Mouse (Mus musculus) forebrain, embryonic 15.5 days (tissue): Measurements from ENCODE around the gene Atp8b5. TPM values are rescaled to one million over a fixed set of nuclear protein-coding genes. Genes with fewer than 3 reads are reported as not detected.

Experiments used
- ATAC-seq: fragments of 200-750 bp; cut with Nextera tagmentation; replicated peaks from 2 replicates; pipeline ENCODE4 v1.8.0; 2017; ENCODE audit warnings: mild to moderate bottlenecking, moderate TSS enrichment, moderate library complexity
- H3K27ac ChIP-seq: fragments of 300-500 bp; sonication (generic); replicated peaks from 2 replicates; pipeline ENCODE4 v1.5.1; 2015; ENCODE audit warnings: mild to moderate bottlenecking, inconsistent platforms
- H3K27me3 ChIP-seq: fragments of 300-500 bp; sonication (generic); 2 replicates; pipeline ENCODE4 v1.6.1; 2015; ENCODE audit warnings: inconsistent platforms
- H3K36me3 ChIP-seq: fragments of 300-500 bp; sonication (generic); 2 replicates; pipeline ENCODE4 v1.6.1; 2015; ENCODE audit warnings: mild to moderate bottlenecking, inconsistent platforms
- H3K4me1 ChIP-seq: fragments of 300-500 bp; sonication (generic); 2 replicates; pipeline ENCODE4 v1.6.1; 2015; ENCODE audit warnings: inconsistent platforms
- H3K4me2 ChIP-seq: fragments of 300-500 bp; sonication (generic); replicated peaks from 2 replicates; pipeline ENCODE4 v1.6.1; 2015; ENCODE audit warnings: mild to moderate bottlenecking, inconsistent platforms
- H3K4me3 ChIP-seq: fragments of 300-500 bp; sonication (generic); 2 replicates; pipeline ENCODE4 v1.5.1; 2015; ENCODE audit warnings: mild to moderate bottlenecking, inconsistent platforms
- H3K9ac ChIP-seq: fragments of 300-500 bp; sonication (generic); replicated peaks from 2 replicates; pipeline ENCODE4 v1.6.1; 2015; ENCODE audit warnings: mild to moderate bottlenecking, inconsistent platforms
- H3K9me3 ChIP-seq: fragments of 300-500 bp; sonication (generic); 2 replicates; pipeline ENCODE4 v1.6.1; 2016; ENCODE audit warnings: inconsistent platforms
- WGBS: fragments of 180-500 bp; shearing (Covaris S2); methylation state at CpG from one replicate; pipeline ENCODE4 v1.1.7; 2015; ENCODE audit warnings: mixed read lengths; 5-methylcytosine and 5-hydroxymethylcytosine counted together
- polyA plus RNA-seq: library from polyadenylated mRNA; unstranded; fragments of >200 nt; fragmentation: Nextera tagmentation; extraction: Ambion mirVana; gene quantifications from 2 replicates; pipeline ENCODE4 v1.2.1, GENCODE M21; 2015

The Atp8b5 gene
- polyA plus RNA-seq, 1 experiment from 2014 or later: 0.98 TPM

- no peaks in the 10 kb centered on the region for H3K27me3 ChIP-seq
- no peak overlapping the region for H3K27ac ChIP-seq
- WGBS: 47% methylated on average over 2 of the region's 2 CpGs
Observed at GRCm38 (mm10) chr4:43334771-43335170, 67.8 kb downstream of the Atp8b5 start.

GRCm38 (mm10) chr4:43336176-43336575 is 69.2 kb downstream of the Atp8b5 start:
- Histone ChIP-seq H3K4me3 (no peak overlapping the region), H3K4me1 (no peaks in the 10 kb centered on the region), H3K4me2 (no peak overlapping the region), H3K9ac (no peak overlapping the region), H3K9me3 (no peaks in the 10 kb centered on the region; the same call in 1 of the 2 replicates), H3K36me3 (no peaks in the 10 kb centered on the region), H3K27me3 (no peaks in the 10 kb centered on the region), H3K27ac (no peak overlapping the region)
- ATAC-seq: no peak

More at GRCm38 (mm10) chr4:43334771-43335170, 67.8 kb downstream of the Atp8b5 start:
- H3K36me3 ChIP-seq: no peaks in the 10 kb centered on the region
- H3K4me1 ChIP-seq: no peaks in the 10 kb centered on the region
- H3K4me3 ChIP-seq: no peak overlapping the region
- ATAC-seq: no peak
- no peak overlapping the region for H3K4me2 ChIP-seq
- no peaks in the 10 kb centered on the region; the same call in 1 of the 2 replicates for H3K9me3 ChIP-seq
- no peak overlapping the region for H3K9ac ChIP-seq

GRCm38 (mm10) chr4:43340096-43340804 is 73.3 kb downstream of the Atp8b5 start:
- no peaks in the 10 kb centered on the region for H3K27me3 ChIP-seq

GRCm38 (mm10) chr4:43341276-43341891 is 74.4 kb downstream of the Atp8b5 start:
- H3K27ac ChIP-seq: no peak overlapping the region
- H3K36me3 ChIP-seq: no peaks in the 10 kb centered on the region
- H3K9ac ChIP-seq: no peak overlapping the region
- no peak overlapping the region for H3K4me3 ChIP-seq
- ATAC-seq: no peak
- H3K9me3 ChIP-seq: no peaks in the 10 kb centered on the region; the same call in 1 of the 2 replicates
- H3K27me3 ChIP-seq: no peaks in the 10 kb centered on the region
- WGBS: 45% methylated on average over 7 of the region's 7 CpGs
- peaks cover 3% of the 10 kb centered on the region for H3K4me1 ChIP-seq
- no peak overlapping the region for H3K4me2 ChIP-seq

More at GRCm38 (mm10) chr4:43340096-43340804, 73.3 kb downstream of the Atp8b5 start:
- Histone ChIP-seq H3K4me3 (no peak overlapping the region), H3K4me2 (no peak overlapping the region), H3K4me1 (peaks cover 3% of the 10 kb centered on the region), H3K36me3 (no peaks in the 10 kb centered on the region), H3K9ac (no peak overlapping the region), H3K27ac (no peak overlapping the region), H3K9me3 (no peaks in the 10 kb centered on the region; the same call in 1 of the 2 replicates)
- ATAC-seq: no peak
- 85% methylated on average over 4 of the region's 4 CpGs for WGBS

DNA sequence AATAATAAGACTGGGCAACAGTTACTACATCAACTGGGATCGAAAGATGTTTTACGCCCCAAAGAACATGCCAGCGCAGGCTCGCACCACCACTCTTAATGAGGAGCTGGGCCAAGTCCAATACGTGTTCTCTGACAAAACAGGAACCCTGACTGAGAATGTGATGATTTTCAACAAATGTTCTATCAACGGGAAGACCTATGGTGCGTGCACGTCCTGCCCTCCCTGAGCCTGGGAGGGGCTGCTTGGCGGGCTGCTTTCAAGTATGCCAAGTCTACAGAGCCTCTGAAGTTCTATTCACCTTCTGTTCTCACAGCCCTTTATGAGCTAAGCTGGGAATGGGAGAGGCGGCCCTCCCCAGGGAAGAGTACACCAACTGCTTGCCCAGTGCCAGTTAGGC is 75.5 kb downstream of the Atp8b5 start:
- ATAC-seq: peak; percentile 55
- Histone ChIP-seq H3K9me3 (no peaks in the 10 kb centered on the region), H3K27ac (no peak overlapping the region), H3K4me3 (no peak overlapping the region), H3K4me2 (no peak overlapping the region), H3K9ac (no peak overlapping the region), H3K4me1 (peaks cover 3% of the 10 kb centered on the region), H3K27me3 (no peaks in the 10 kb centered on the region), H3K36me3 (no peaks in the 10 kb centered on the region)
- WGBS: 40% methylated on average over 10 of the region's 10 CpGs

GRCm38 (mm10) chr4:43344932-43345331 is 78.0 kb downstream of the Atp8b5 start:
- Histone ChIP-seq H3K27me3 (no peaks in the 10 kb centered on the region), H3K4me3 (no peak overlapping the region), H3K4me2 (no peak overlapping the region), H3K9me3 (no peaks in the 10 kb centered on the region), H3K4me1 (peaks cover 3% of the 10 kb centered on the region), H3K36me3 (no peaks in the 10 kb centered on the region), H3K9ac (no peak overlapping the region), H3K27ac (no peak overlapping the region)
- no peak for ATAC-seq
- 77% methylated on average over 2 of the region's 2 CpGs for WGBS

- no peak overlapping the region for H3K9ac ChIP-seq
- no peak for ATAC-seq
- H3K9me3 ChIP-seq: no peaks in the 10 kb centered on the region
- H3K4me2 ChIP-seq: no peak overlapping the region
- H3K4me1 ChIP-seq: no peaks in the 10 kb centered on the region
- H3K4me3 ChIP-seq: no peak overlapping the region
- H3K27me3 ChIP-seq: no peaks in the 10 kb centered on the region
- WGBS: 92% methylated on average over 5 of the region's 5 CpGs
- no peak overlapping the region for H3K27ac ChIP-seq
- no peaks in the 10 kb centered on the region for H3K36me3 ChIP-seq
Observed at GRCm38 (mm10) chr4:43349206-43349605, 82.2 kb downstream of the Atp8b5 start.

DNA sequence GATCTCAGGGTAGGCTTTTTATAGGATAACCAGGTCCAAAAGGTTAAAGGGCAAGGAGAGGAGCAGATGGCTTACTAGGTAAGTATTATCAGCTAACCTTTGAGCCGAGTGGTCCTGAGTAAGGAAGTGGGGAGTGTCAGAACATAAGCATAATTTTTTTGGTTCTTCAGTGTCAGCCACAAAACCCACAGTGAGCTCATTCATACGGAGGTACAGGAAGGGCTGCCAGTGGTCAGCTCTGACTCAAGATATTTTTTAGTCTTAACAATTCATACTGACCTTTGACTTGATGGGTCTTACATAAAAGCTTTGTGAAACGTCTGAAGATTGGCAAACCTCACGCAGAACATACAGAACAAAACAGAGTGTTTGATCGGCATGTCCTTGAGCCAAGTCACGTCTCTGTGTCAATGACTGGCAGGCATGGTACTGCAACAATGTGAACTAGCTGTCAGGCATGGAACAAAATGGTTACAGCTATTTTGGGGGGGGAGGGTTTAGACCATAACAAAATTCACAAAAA is 83.1 kb downstream of the Atp8b5 start:
- no peaks in the 10 kb centered on the region for H3K4me1 ChIP-seq
- no peaks in the 10 kb centered on the region for H3K36me3 ChIP-seq
- H3K4me2 ChIP-seq: no peak overlapping the region
- H3K27me3 ChIP-seq: no peaks in the 10 kb centered on the region
- H3K9me3 ChIP-seq: no peaks in the 10 kb centered on the region
- WGBS: 84% methylated on average over 6 of the region's 6 CpGs
- no peak for ATAC-seq
- no peak overlapping the region for H3K9ac ChIP-seq
- no peak overlapping the region for H3K4me3 ChIP-seq
- H3K27ac ChIP-seq: no peak overlapping the region

- no peaks in the 10 kb centered on the region for H3K27me3 ChIP-seq
- H3K4me1 ChIP-seq: no peaks in the 10 kb centered on the region
- WGBS: 91% methylated on average over 6 of the region's 6 CpGs
- no peak overlapping the region for H3K4me3 ChIP-seq
- no peak overlapping the region for H3K4me2 ChIP-seq
- no peak for ATAC-seq
- no peaks in the 10 kb centered on the region for H3K36me3 ChIP-seq
- H3K27ac ChIP-seq: no peak overlapping the region
- no peak overlapping the region for H3K9ac ChIP-seq
- H3K9me3 ChIP-seq: no peaks in the 10 kb centered on the region
Observed at GRCm38 (mm10) chr4:43353662-43354061, 86.7 kb downstream of the Atp8b5 start.

GRCm38 (mm10) chr4:43364914-43365560 is 98.1 kb downstream of the Atp8b5 start:
- 87% methylated on average over 11 of the region's 11 CpGs for WGBS
- Histone ChIP-seq H3K27ac (no peak overlapping the region), H3K4me2 (no peak overlapping the region)

DNA sequence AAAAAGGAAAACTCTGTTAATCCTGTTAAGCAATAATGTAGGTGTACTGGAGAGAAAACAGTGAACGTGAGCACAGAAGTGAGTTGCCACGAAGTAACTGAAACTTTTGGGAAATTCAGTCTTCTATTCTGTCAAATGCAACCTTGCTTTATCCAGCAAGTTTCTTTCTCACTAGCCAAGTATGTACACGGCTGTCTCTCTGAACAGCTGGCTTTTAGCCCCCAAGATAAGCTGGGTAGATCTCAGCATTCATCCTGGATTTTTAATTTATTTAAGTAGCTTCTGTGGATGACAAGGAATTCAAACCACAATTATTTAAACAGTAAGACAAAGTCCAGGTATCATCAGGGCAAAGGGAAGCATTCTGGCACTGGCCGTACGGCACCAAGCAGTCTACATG is 100.3 kb downstream of the Atp8b5 start:
- H3K4me3 ChIP-seq: no peak overlapping the region
- H3K4me2 ChIP-seq: no peak overlapping the region
- H3K9ac ChIP-seq: no peak overlapping the region
- no peak for ATAC-seq
- H3K4me1 ChIP-seq: no peaks in the 10 kb centered on the region
- no peaks in the 10 kb centered on the region for H3K36me3 ChIP-seq
- no peaks in the 10 kb centered on the region for H3K9me3 ChIP-seq
- no peaks in the 10 kb centered on the region for H3K27me3 ChIP-seq
- 84% methylated on average over 5 of the region's 5 CpGs for WGBS
- no peak overlapping the region for H3K27ac ChIP-seq

More at GRCm38 (mm10) chr4:43364914-43365560, 98.1 kb downstream of the Atp8b5 start:
- H3K36me3 ChIP-seq: no peaks in the 10 kb centered on the region
- ATAC-seq: no peak
- no peaks in the 10 kb centered on the region for H3K27me3 ChIP-seq
- H3K9me3 ChIP-seq: no peaks in the 10 kb centered on the region
- H3K9ac ChIP-seq: no peak overlapping the region
- H3K4me3 ChIP-seq: no peak overlapping the region
- H3K4me1 ChIP-seq: no peaks in the 10 kb centered on the region

- no peaks in the 10 kb centered on the region for H3K9me3 ChIP-seq
- no peaks in the 10 kb centered on the region for H3K36me3 ChIP-seq
- 93% methylated on average over 9 of the region's 9 CpGs for WGBS
- ATAC-seq: no peak
- H3K4me1 ChIP-seq: no peaks in the 10 kb centered on the region
- no peaks in the 10 kb centered on the region for H3K27me3 ChIP-seq
- H3K4me3 ChIP-seq: no peak overlapping the region
- no peak overlapping the region for H3K4me2 ChIP-seq
- no peak overlapping the region for H3K27ac ChIP-seq
- H3K9ac ChIP-seq: no peak overlapping the region
Observed at GRCm38 (mm10) chr4:43367787-43368186, 100.8 kb downstream of the Atp8b5 start.
